Mouse (Mus musculus): Measurements from ENCODE around the gene Ipo9. TPM values are rescaled to one million over a fixed set of nuclear protein-coding genes. Genes with fewer than 3 reads are reported as not detected.
A peak's percentile ranks its signal among the peaks of the same experiment; 100 is the strongest.

Gene Ipo9
- polyA plus RNA-seq, 1 experiment from 2014 or later = 130 TPM

GRCm38 (mm10) chr1:135363446-135363845 is 66.9 kb downstream of the Ipo9 start:
- peaks cover 2% of the 10 kb centered on the region; the same call in 1 of the 2 replicates for H3K4me1 ChIP-seq (ENCODE audit: insufficient read depth, low read length)
- H3K9me3 ChIP-seq (ENCODE audit: low read length) = no peaks in the 10 kb centered on the region
- H3K9ac ChIP-seq (replicated peaks; ENCODE audit: low read length) = no peak overlapping the region
- ATAC-seq (ENCODE audit: low FRiP score, low TSS enrichment) = no peak
- no peak overlapping the region for H3K4me3 ChIP-seq (ENCODE audit: low read length)
- no peaks in the 10 kb centered on the region for H3K36me3 ChIP-seq (ENCODE audit: insufficient read depth, low read length)
- no peaks in the 10 kb centered on the region for H3K27me3 ChIP-seq (ENCODE audit: insufficient read depth, low read length)
- H3K27ac ChIP-seq (ENCODE audit: low read length) = no peak overlapping the region
- H3K4me2 ChIP-seq (replicated peaks; ENCODE audit: low read depth, low read length) = no peak overlapping the region
- WGBS = 83% methylated on average over 8 of the region's 8 CpGs

GRCm38 (mm10) chr1:135362115-135362514 is 68.2 kb downstream of the Ipo9 start:
- H3K9ac ChIP-seq (replicated peaks; ENCODE audit: low read length) = no peak overlapping the region
- no peaks in the 10 kb centered on the region for H3K9me3 ChIP-seq (ENCODE audit: low read length)
- no peak overlapping the region for H3K4me3 ChIP-seq (ENCODE audit: low read length)
- H3K4me2 ChIP-seq (replicated peaks; ENCODE audit: low read depth, low read length) = no peak overlapping the region
- ATAC-seq (ENCODE audit: low FRiP score, low TSS enrichment) = no peak
- H3K36me3 ChIP-seq (ENCODE audit: insufficient read depth, low read length) = no peaks in the 10 kb centered on the region
- no peak overlapping the region for H3K27ac ChIP-seq (ENCODE audit: low read length)
- H3K4me1 ChIP-seq (ENCODE audit: insufficient read depth, low read length) = no peaks in the 10 kb centered on the region
- H3K27me3 ChIP-seq (ENCODE audit: insufficient read depth, low read length) = no peaks in the 10 kb centered on the region

- no peak for ATAC-seq (ENCODE audit: low FRiP score, low TSS enrichment)
- H3K9me3 ChIP-seq (ENCODE audit: low read length) = no peaks in the 10 kb centered on the region
- WGBS = 82% methylated on average over 4 of the region's 4 CpGs
- no peaks in the 10 kb centered on the region for H3K36me3 ChIP-seq (ENCODE audit: insufficient read depth, low read length)
- H3K4me1 ChIP-seq (ENCODE audit: insufficient read depth, low read length) = no peaks in the 10 kb centered on the region
- H3K4me2 ChIP-seq (replicated peaks; ENCODE audit: low read depth, low read length) = no peak overlapping the region
- H3K9ac ChIP-seq (replicated peaks; ENCODE audit: low read length) = no peak overlapping the region
- no peaks in the 10 kb centered on the region for H3K27me3 ChIP-seq (ENCODE audit: insufficient read depth, low read length)
- no peak overlapping the region for H3K27ac ChIP-seq (ENCODE audit: low read length)
- H3K4me3 ChIP-seq (ENCODE audit: low read length) = no peak overlapping the region
These were observed 68.8 kb downstream of the Ipo9 start for GRCm38 (mm10) chr1:135361491-135361890.

- H3K9ac ChIP-seq (replicated peaks; ENCODE audit: low read length) = no peak overlapping the region
- 12% methylated on average over 2 of the region's 2 CpGs for WGBS
- no peaks in the 10 kb centered on the region for H3K27me3 ChIP-seq (ENCODE audit: insufficient read depth, low read length)
- no peak overlapping the region for H3K4me3 ChIP-seq (ENCODE audit: low read length)
- peak overlapping the region; percentile 37; the same call in 1 of the 2 replicates for H3K27ac ChIP-seq (ENCODE audit: low read length)
- H3K4me2 ChIP-seq (replicated peaks; ENCODE audit: low read depth, low read length) = no peak overlapping the region
- peak; percentile 59; the same call in 1 of the 2 replicates for ATAC-seq (ENCODE audit: low FRiP score, low TSS enrichment)
- H3K4me1 ChIP-seq (ENCODE audit: insufficient read depth, low read length) = no peaks in the 10 kb centered on the region
- no peaks in the 10 kb centered on the region for H3K9me3 ChIP-seq (ENCODE audit: low read length)
- no peaks in the 10 kb centered on the region for H3K36me3 ChIP-seq (ENCODE audit: insufficient read depth, low read length)
These were observed 71.2 kb downstream of the Ipo9 start for GRCm38 (mm10) chr1:135359071-135359470.

- Histone ChIP-seq H3K4me3 (ENCODE audit: low read length) (no peak overlapping the region), H3K9ac (replicated peaks; ENCODE audit: low read length) (no peak overlapping the region), H3K36me3 (ENCODE audit: insufficient read depth, low read length) (no peaks in the 10 kb centered on the region), H3K9me3 (ENCODE audit: low read length) (no peaks in the 10 kb centered on the region), H3K27ac (ENCODE audit: low read length) (no peak overlapping the region), H3K4me2 (replicated peaks; ENCODE audit: low read depth, low read length) (no peak overlapping the region), H3K4me1 (ENCODE audit: insufficient read depth, low read length) (0 out of 2 replicates have a peak, but pooled peaks cover 5% of the 10 kb centered on the region), H3K27me3 (ENCODE audit: insufficient read depth, low read length) (no peaks in the 10 kb centered on the region)
- no peak for ATAC-seq (ENCODE audit: low FRiP score, low TSS enrichment)
- WGBS = 66% methylated on average over 3 of the region's 3 CpGs
These were observed 78.3 kb downstream of the Ipo9 start for GRCm38 (mm10) chr1:135351953-135352352.

- no peaks in the 10 kb centered on the region for H3K27me3 ChIP-seq (ENCODE audit: insufficient read depth, low read length)
- H3K27ac ChIP-seq (ENCODE audit: low read length) = no peak overlapping the region; the same call in 1 of the 2 replicates
- no peaks in the 10 kb centered on the region for H3K36me3 ChIP-seq (ENCODE audit: insufficient read depth, low read length)
- no peaks in the 10 kb centered on the region for H3K9me3 ChIP-seq (ENCODE audit: low read length)
- no peak overlapping the region for H3K9ac ChIP-seq (replicated peaks; ENCODE audit: low read length)
- H3K4me1 ChIP-seq (ENCODE audit: insufficient read depth, low read length) = 0 out of 2 replicates have a peak, but pooled peaks cover 5% of the 10 kb centered on the region
- 59% methylated on average over 4 of the region's 4 CpGs for WGBS
- H3K4me2 ChIP-seq (replicated peaks; ENCODE audit: low read depth, low read length) = no peak overlapping the region
- no peak overlapping the region for H3K4me3 ChIP-seq (ENCODE audit: low read length)
- no peak for ATAC-seq (ENCODE audit: low FRiP score, low TSS enrichment)
These were observed 82.7 kb downstream of the Ipo9 start for GRCm38 (mm10) chr1:135347498-135348169.

- Histone ChIP-seq H3K4me3 (ENCODE audit: low read length) (no peak overlapping the region), H3K4me1 (ENCODE audit: insufficient read depth, low read length) (0 out of 2 replicates have a peak, but pooled peaks cover 7% of the 10 kb centered on the region), H3K4me2 (replicated peaks; ENCODE audit: low read depth, low read length) (no peak overlapping the region), H3K9me3 (ENCODE audit: low read length) (no peaks in the 10 kb centered on the region), H3K27ac (ENCODE audit: low read length) (no peak overlapping the region), H3K36me3 (ENCODE audit: insufficient read depth, low read length) (no peaks in the 10 kb centered on the region), H3K9ac (replicated peaks; ENCODE audit: low read length) (no peak overlapping the region), H3K27me3 (ENCODE audit: insufficient read depth, low read length) (no peaks in the 10 kb centered on the region)
- WGBS = 62% methylated on average over 3 of the region's 3 CpGs
- no peak for ATAC-seq (ENCODE audit: low FRiP score, low TSS enrichment)
These were observed 83.4 kb downstream of the Ipo9 start for GRCm38 (mm10) chr1:135346891-135347290.

- Histone ChIP-seq H3K4me3 (ENCODE audit: low read length) (no peak overlapping the region), H3K4me2 (replicated peaks; ENCODE audit: low read depth, low read length) (no peak overlapping the region), H3K9ac (replicated peaks; ENCODE audit: low read length) (no peak overlapping the region), H3K27me3 (ENCODE audit: insufficient read depth, low read length) (no peaks in the 10 kb centered on the region), H3K36me3 (ENCODE audit: insufficient read depth, low read length) (no peaks in the 10 kb centered on the region), H3K27ac (ENCODE audit: low read length) (no peak overlapping the region), H3K9me3 (ENCODE audit: low read length) (no peaks in the 10 kb centered on the region), H3K4me1 (ENCODE audit: insufficient read depth, low read length) (0 out of 2 replicates have a peak, but pooled peaks cover 10% of the 10 kb centered on the region)
- no peak for ATAC-seq (ENCODE audit: low FRiP score, low TSS enrichment)
- WGBS = 38% methylated on average over 4 of the region's 4 CpGs
These were observed 86.3 kb downstream of the Ipo9 start for GRCm38 (mm10) chr1:135344026-135344425.

GRCm38 (mm10) chr1:135341947-135342346 is 88.4 kb downstream of the Ipo9 start:
- Histone ChIP-seq H3K4me3 (ENCODE audit: low read length) (no peak overlapping the region), H3K9ac (replicated peaks; ENCODE audit: low read length) (no peak overlapping the region), H3K27me3 (ENCODE audit: insufficient read depth, low read length) (no peaks in the 10 kb centered on the region), H3K4me1 (ENCODE audit: insufficient read depth, low read length) (0 out of 2 replicates have a peak, but pooled peaks cover 6% of the 10 kb centered on the region), H3K36me3 (ENCODE audit: insufficient read depth, low read length) (no peaks in the 10 kb centered on the region), H3K4me2 (replicated peaks; ENCODE audit: low read depth, low read length) (no peak overlapping the region), H3K9me3 (ENCODE audit: low read length) (no peaks in the 10 kb centered on the region), H3K27ac (ENCODE audit: low read length) (no peak overlapping the region)
- WGBS = 29% methylated on average over 8 of the region's 8 CpGs
- no peak for ATAC-seq (ENCODE audit: low FRiP score, low TSS enrichment)

Measured in kidney, embryonic 16.5 days (tissue).